Mouse (Mus musculus) MEL (cell line): ENCODE measurements around the gene Cacnb3. TPM values are rescaled to one million over a fixed set of nuclear protein-coding genes. Genes with fewer than 3 reads are reported as not detected.

Source experiments
- DNase-seq: peaks from one replicate; pipeline ENCODE4 v3.0.0; 2011; ENCODE audit warnings: low read depth, low spot score
- H3K27ac ChIP-seq: 2 replicates; pipeline ENCODE4 v1.5.1; 2012; ENCODE audit warnings: low read depth, mild to moderate bottlenecking, control low read depth, low read length, moderate library complexity; ENCODE audit not compliant: control insufficient read depth
- H3K27me3 ChIP-seq, 2 experiments: fragments of 150-350 bp in 1 of 2; sonication (generic) in 1 of 2; 2 replicates each; pipeline ENCODE4 v1.6.1; 2012; ENCODE audit warnings: low read length in 2 of 2, mild to moderate bottlenecking in 2 of 2, improper control_type of control experiment in 1 of 2, moderate library complexity in 1 of 2; ENCODE audit not compliant: insufficient read depth in 2 of 2, control insufficient read depth in 1 of 2
- H3K36me3 ChIP-seq, 2 experiments: 2 replicates each; pipeline ENCODE4 v1.6.1; 2012 to 2014; ENCODE audit warnings: low read length in 2 of 2, improper control_type of control experiment in 1 of 2, inconsistent platforms in 1 of 2, mild to moderate bottlenecking in 1 of 2; ENCODE audit not compliant: insufficient read depth in 2 of 2, control insufficient read depth in 1 of 2
- H3K4me1 ChIP-seq, 2 experiments: fragments of 150-350 bp in 1 of 2; sonication (generic) in 1 of 2; 2 replicates each; pipeline ENCODE4 v1.6.1; 2012; ENCODE audit warnings: low read length in 2 of 2, improper control_type of control experiment in 1 of 2, mild to moderate bottlenecking in 1 of 2; ENCODE audit not compliant: insufficient read depth in 2 of 2, control insufficient read depth in 1 of 2
- H3K4me3 ChIP-seq, 2 experiments: fragments of 150-350 bp in 1 of 2; sonication (generic) in 1 of 2; 2 replicates each; pipeline ENCODE4 v1.5.1; 2012; ENCODE audit warnings: low read depth in 2 of 2, low read length in 2 of 2, mild to moderate bottlenecking in 2 of 2, moderate library complexity in 2 of 2, control low read depth in 1 of 2, improper control_type of control experiment in 1 of 2; ENCODE audit not compliant: control insufficient read depth in 1 of 2, insufficient read depth in 1 of 2
- H3K79me2 ChIP-seq: 2 replicates; pipeline ENCODE4 v1.6.1; 2012; ENCODE audit warnings: mild to moderate bottlenecking, low read length, moderate library complexity; ENCODE audit not compliant: control insufficient read depth, poor library complexity, insufficient read depth
- H3K9ac ChIP-seq: 2 replicates; pipeline ENCODE4 v1.6.1; 2012; ENCODE audit warnings: low read depth, mild to moderate bottlenecking, control low read depth, low read length, moderate library complexity; ENCODE audit not compliant: control insufficient read depth, poor library complexity, severe bottlenecking
- H3K9me3 ChIP-seq: fragments of 150-350 bp; sonication (generic); replicated peaks from 2 replicates; pipeline ENCODE4 v1.6.1; 2012; ENCODE audit warnings: mild to moderate bottlenecking, low read length, improper control_type of control experiment, moderate library complexity; ENCODE audit not compliant: insufficient read depth
- BHLHE40 ChIP-seq: IDR thresholded peaks from 2 replicates; pipeline ENCODE4 v1.6.1; 2012; ENCODE audit warnings: low read depth, mild to moderate bottlenecking, inconsistent platforms, low read length, improper control_type of control experiment, borderline replicate concordance
- CHD1 ChIP-seq: IDR thresholded peaks from 2 replicates; pipeline ENCODE4 v1.6.1; 2012; ENCODE audit warnings: low read depth, mild to moderate bottlenecking, inconsistent platforms, low read length, improper control_type of control experiment
- CHD2 ChIP-seq: IDR thresholded peaks from 2 replicates; pipeline ENCODE4 v1.6.1; 2011; ENCODE audit warnings: low read length, improper control_type of control experiment
- CTCF ChIP-seq, 3 experiments: IDR thresholded peaks in 2 of 3; conservative IDR thresholded peaks in 1 of 3; 2 replicates each; pipeline ENCODE4 v1.5.1; 2011 to 2012; ENCODE audit warnings: low read length in 3 of 3, low read depth in 2 of 3, mild to moderate bottlenecking in 2 of 3, improper control_type of control experiment in 1 of 3, inconsistent platforms in 1 of 3, mixed read lengths in 1 of 3, moderate library complexity in 1 of 3; ENCODE audit not compliant: control insufficient read depth in 1 of 3, insufficient read depth in 1 of 3, poor library complexity in 1 of 3, severe bottlenecking in 1 of 3
- E2F4 ChIP-seq: IDR thresholded peaks from 2 replicates; pipeline ENCODE4 v1.6.1; 2011; ENCODE audit warnings: low read depth, low read length, improper control_type of control experiment, borderline replicate concordance
- ELF1 ChIP-seq: IDR thresholded peaks from 2 replicates; pipeline ENCODE4 v1.6.1; 2014; ENCODE audit warnings: low read depth, mild to moderate bottlenecking, inconsistent platforms, low read length, improper control_type of control experiment, moderate library complexity
- GABPA ChIP-seq: IDR thresholded peaks from 2 replicates; pipeline ENCODE4 v1.6.1; 2012; ENCODE audit warnings: low read depth, mild to moderate bottlenecking, inconsistent platforms, low read length, improper control_type of control experiment, moderate library complexity
- HCFC1 ChIP-seq: IDR thresholded peaks from 2 replicates; pipeline ENCODE4 v1.6.1; 2012; ENCODE audit warnings: low read depth, mild to moderate bottlenecking, inconsistent platforms, low read length, improper control_type of control experiment, moderate library complexity
- KAT2A ChIP-seq: conservative IDR thresholded peaks from 2 replicates; pipeline ENCODE4 v1.6.1; 2012; ENCODE audit warnings: low read depth, low read length, improper control_type of control experiment, inconsistent platforms
- MAFK ChIP-seq: IDR thresholded peaks from 2 replicates; pipeline ENCODE4 v1.6.1; 2011; ENCODE audit warnings: low read depth, mild to moderate bottlenecking, low read length, improper control_type of control experiment, borderline replicate concordance
- MEF2A ChIP-seq: IDR thresholded peaks from 2 replicates; pipeline ENCODE4 v1.6.1; 2014; ENCODE audit warnings: low read depth, mild to moderate bottlenecking, inconsistent platforms, low read length, improper control_type of control experiment; ENCODE audit not compliant: poor library complexity, insufficient replicate concordance, severe bottlenecking; ENCODE audit errors: extremely low read depth
- POLR2AphosphoS2 ChIP-seq: IDR thresholded peaks from 2 replicates; pipeline ENCODE4 v1.6.1; 2011; ENCODE audit warnings: low read length, improper control_type of control experiment
- POLR2AphosphoS5 ChIP-seq: IDR thresholded peaks from 2 replicates; pipeline ENCODE4 v1.6.1; 2012; ENCODE audit warnings: low read depth, borderline replicate concordance, mild to moderate bottlenecking, inconsistent platforms, low read length, moderate library complexity, mixed read lengths
- RAD21 ChIP-seq: IDR thresholded peaks from 2 replicates; pipeline ENCODE4 v1.6.1; 2011; ENCODE audit warnings: mild to moderate bottlenecking, low read depth, low read length, improper control_type of control experiment
- SMC3 ChIP-seq: IDR thresholded peaks from 2 replicates; pipeline ENCODE4 v1.6.1; 2011; ENCODE audit warnings: low read depth, low read length, improper control_type of control experiment
- TAL1 ChIP-seq: IDR thresholded peaks from 2 replicates; pipeline ENCODE4 v1.6.1; 2012; ENCODE audit warnings: mild to moderate bottlenecking, inconsistent platforms, low read length, moderate library complexity, mixed read lengths
- TBP ChIP-seq: IDR thresholded peaks from 2 replicates; pipeline ENCODE4 v1.8.0; 2011; ENCODE audit warnings: low read depth, low read length, improper control_type of control experiment
- UBTF ChIP-seq: IDR thresholded peaks from 2 replicates; pipeline ENCODE4 v1.6.1; 2012; ENCODE audit warnings: low read depth, mild to moderate bottlenecking, inconsistent platforms, low read length, improper control_type of control experiment, moderate library complexity, borderline replicate concordance; ENCODE audit not compliant: insufficient read depth
- ZC3H11A ChIP-seq: IDR thresholded peaks from 2 replicates; pipeline ENCODE4 v1.6.1; 2012; ENCODE audit warnings: low read depth, mild to moderate bottlenecking, inconsistent platforms, low read length, improper control_type of control experiment
- ZKSCAN1 ChIP-seq: IDR thresholded peaks from 2 replicates; pipeline ENCODE4 v1.6.1; 2012; ENCODE audit warnings: low read depth, mild to moderate bottlenecking, inconsistent platforms, low read length, improper control_type of control experiment, moderate library complexity
- ZMIZ1 ChIP-seq: IDR thresholded peaks from 2 replicates; pipeline ENCODE4 v1.6.1; 2012; ENCODE audit warnings: low read depth, mild to moderate bottlenecking, inconsistent platforms, low read length, improper control_type of control experiment, moderate library complexity
- ZNF384 ChIP-seq: IDR thresholded peaks from 2 replicates; pipeline ENCODE4 v1.6.1; 2012; ENCODE audit warnings: low read depth, mild to moderate bottlenecking, inconsistent platforms, low read length, improper control_type of control experiment
- polyA plus RNA-seq, 2 experiments: library from polyadenylated mRNA; stranded (reverse) in 1 of 2; unstranded in 1 of 2; fragments of >175 nt in 1 of 2; fragments of >200 nt in 1 of 2; gene quantifications; 2 replicates each; pipeline versions ENCODE4 v1.2.1 to v1.2.4; 2012; ENCODE audit warnings: low replicate concordance in 2 of 2, low read depth in 1 of 2; ENCODE audit not compliant: insufficient read length in 2 of 2, insufficient read depth in 1 of 2, missing spikeins in 1 of 2
- total RNA-seq: library from RNA; depleted of rRNA; stranded (reverse); fragments of 300-350 nt; gene quantifications from 2 replicates; pipeline ENCODE4 v1.2.3, GENCODE M21; 2012

Cacnb3 gene
- total and polyA plus RNA-seq, 3 experiments = 1.4 to 8.5 TPM; not detected in 1

DNA sequence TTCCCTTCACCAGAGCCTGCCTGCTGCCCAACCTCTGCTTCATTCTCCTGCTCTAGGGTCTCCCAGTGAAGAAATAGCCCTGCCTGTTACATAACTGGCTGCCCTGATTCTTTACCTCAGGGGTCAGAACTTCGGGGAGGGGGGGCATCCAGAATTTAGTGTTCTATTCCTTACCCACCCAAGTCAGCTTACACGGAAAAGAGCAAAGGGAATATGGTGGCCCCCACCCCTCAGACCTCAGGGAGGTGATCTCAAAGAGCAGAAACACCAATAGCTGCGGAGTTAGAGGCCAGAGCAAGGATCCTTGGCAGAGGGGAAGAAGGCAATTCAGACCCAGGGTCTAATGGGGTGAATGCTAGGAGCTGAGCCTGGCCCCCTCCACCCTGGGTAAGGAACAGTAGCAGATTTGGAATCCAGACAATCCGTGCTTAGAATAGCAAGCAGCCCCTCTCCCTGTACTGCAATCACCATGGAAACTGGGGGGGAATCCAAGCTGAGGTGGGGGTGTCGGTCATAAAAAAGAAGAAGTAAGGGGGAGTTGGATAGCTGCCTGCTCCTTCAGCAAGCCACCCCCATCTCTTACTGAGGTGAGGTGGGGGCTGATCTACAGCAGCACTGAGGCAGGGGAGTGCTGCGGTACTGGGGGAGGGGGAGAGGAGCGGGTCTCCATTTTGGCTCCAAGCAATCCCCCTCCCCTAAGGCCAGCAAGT, 43.8 kb downstream of the Cacnb3 start:
- H3K79me2 ChIP-seq = no peaks in the 10 kb centered on the region
- peaks cover 0 to 13% of the 10 kb centered on the region in 2 experiments; a peak in 2 of 4 replicates for H3K36me3 ChIP-seq
- peaks cover 4 to 22% of the 10 kb centered on the region in 2 experiments for H3K4me1 ChIP-seq
- H3K4me3 ChIP-seq = no peak overlapping the region
- no peaks in the 10 kb centered on the region for H3K27me3 ChIP-seq
- TF ChIP-seq POLR2AphosphoS5 = no peak
- no peak for TF ChIP-seq MEF2A
- no peak for TF ChIP-seq E2F4
- TF ChIP-seq ZNF384 = no peak
- no peak for TF ChIP-seq BHLHE40
- TF ChIP-seq TAL1 = no peak
- TF ChIP-seq KAT2A = no peak
- TF ChIP-seq POLR2AphosphoS2 = no peak
- TF ChIP-seq ELF1 = no peak
- no peak for TF ChIP-seq MAFK
- no peak for TF ChIP-seq ZMIZ1
- no peak for TF ChIP-seq CHD1
- H3K9ac ChIP-seq = no peak overlapping the region
- no peaks in the 10 kb centered on the region for H3K9me3 ChIP-seq
- no peak overlapping the region for H3K27ac ChIP-seq
- no peak for DNase-seq

GRCm38 (mm10) chr15:98674994-98675545, 44.4 kb downstream of the Cacnb3 start:
- H3K79me2 ChIP-seq = no peaks in the 10 kb centered on the region
- no peaks in the 10 kb centered on the region for H3K9me3 ChIP-seq
- TF ChIP-seq POLR2AphosphoS2 = no peak
- TF ChIP-seq CHD1 = no peak
- TF ChIP-seq GABPA = no peak
- no peak for TF ChIP-seq CTCF (IDR thresholded peaks at IDR 0.05 in 2 of 3, conservative IDR thresholded peaks at IDR 0.05 in 1 of 3; ENCODE audit: control insufficient read depth in 1 of 3, insufficient read depth in 1 of 3, low read depth in 2 of 3, low read length in 3 of 3, poor library complexity in 1 of 3, severe bottlenecking in 1 of 3)
- no peak for TF ChIP-seq ZC3H11A
- no peak for TF ChIP-seq ZKSCAN1
- no peak for TF ChIP-seq RAD21
- TF ChIP-seq ELF1 = no peak
- TF ChIP-seq TAL1 = no peak
- no peak for TF ChIP-seq E2F4
- no peak for TF ChIP-seq SMC3
- no peak for TF ChIP-seq HCFC1
- TF ChIP-seq UBTF = no peak
- no peak for TF ChIP-seq ZNF384
- TF ChIP-seq TBP = no peak
- no peak for TF ChIP-seq CHD2
- DNase-seq = no peak
- peaks cover 0 to 13% of the 10 kb centered on the region in 2 experiments; a peak in 2 of 4 replicates for H3K36me3 ChIP-seq
- no peak overlapping the region for H3K4me3 ChIP-seq
- no peaks in the 10 kb centered on the region for H3K27me3 ChIP-seq
- peaks cover 4 to 27% of the 10 kb centered on the region in 2 experiments for H3K4me1 ChIP-seq
- H3K27ac ChIP-seq = no peak overlapping the region
- H3K9ac ChIP-seq = no peak overlapping the region
